Mouse (Mus musculus) left cerebral cortex, postnatal 4 days (tissue): ENCODE measurements around the gene Kif21b. TPM values are rescaled to one million over a fixed set of nuclear protein-coding genes. Genes with fewer than 3 reads are reported as not detected.

ENCODE experiments used
- DNase-seq: peaks from one replicate; pipeline ENCODE4 v3.0.0-alpha.2; 2022
- intact Hi-C: fragments of 180-260 bp; cut with DNase I; formaldehyde crosslinking; loops from one replicate; pipeline ENCODE4 v1.15.1; 2025
- total RNA-seq, 2 experiments: library from RNA; stranded (reverse); gene quantifications; 2 replicates each; pipeline ENCODE4 v1.2.3; 2021

Gene Kif21b
- total RNA-seq, 2 experiments from 2014 or later, result 320 to 326 TPM

- intact Hi-C loops, result no loop called here
- no peak for DNase-seq
Measured at GRCm38 (mm10) chr1:136151371-136151770, 20.2 kb downstream of the Kif21b start.

GRCm38 (mm10) chr1:136156304-136156703 lies 25.1 kb downstream of the Kif21b start:
- no peak for DNase-seq
- intact Hi-C loops, result no loop called here

- intact Hi-C loops, result no loop called here
- no peak for DNase-seq
Measured at GRCm38 (mm10) chr1:136156951-136157350, 25.8 kb downstream of the Kif21b start.

- intact Hi-C loops, result no loop called here
- peak; percentile 30 for DNase-seq
Measured at GRCm38 (mm10) chr1:136159830-136160229, 28.6 kb downstream of the Kif21b start.

GRCm38 (mm10) chr1:136160297-136160696 lies 29.1 kb downstream of the Kif21b start:
- DNase-seq, result no peak
- intact Hi-C loops, result no loop called here

GRCm38 (mm10) chr1:136160930-136161329 lies 29.7 kb downstream of the Kif21b start:
- DNase-seq, result no peak
- intact Hi-C loops, result no loop called here

GRCm38 (mm10) chr1:136161333-136161921 lies 30.2 kb downstream of the Kif21b start:
- intact Hi-C loops, result no loop called here
- DNase-seq, result no peak

GRCm38 (mm10) chr1:136165436-136165835 lies 34.2 kb downstream of the Kif21b start:
- intact Hi-C loops, result no loop called here

GRCm38 (mm10) chr1:136167657-136168056 lies 36.5 kb downstream of the Kif21b start:
- DNase-seq, result no peak

More at GRCm38 (mm10) chr1:136165436-136165835, 34.2 kb downstream of the Kif21b start:
- no peak for DNase-seq

GRCm38 (mm10) chr1:136170109-136170508 lies 38.9 kb downstream of the Kif21b start:
- intact Hi-C loops, result loop anchor here (5.0 to 10.0 kb wide), 2 partner anchors 95 to 287 kb away; partner anchors contain the start of gene Gpr25
- peak; percentile 76 for DNase-seq

More at GRCm38 (mm10) chr1:136167657-136168056, 36.5 kb downstream of the Kif21b start:
- intact Hi-C loops, result no loop called here

- DNase-seq, result no peak
- intact Hi-C loops, result loop anchor here (5.0 to 10.0 kb wide), 2 partner anchors 92 to 285 kb away; partner anchors contain the start of gene Gpr25
Measured at GRCm38 (mm10) chr1:136172696-136173095, 41.5 kb downstream of the Kif21b start.

- peak; percentile 36 for DNase-seq
- intact Hi-C loops, result loop anchor here (5.0 to 10.0 kb wide), 2 partner anchors 91 to 283 kb away; partner anchors contain the start of gene Gpr25
Measured at GRCm38 (mm10) chr1:136174101-136174606, 43.0 kb downstream of the Kif21b start.

- intact Hi-C loops, result loop anchor here (10.0 kb wide), 1 partner anchor 90 kb away; the partner anchor contains the start of gene Gpr25
- DNase-seq, result peak; percentile 53
Measured at GRCm38 (mm10) chr1:136175183-136175582, 44.0 kb downstream of the Kif21b start.

- no peak for DNase-seq
- intact Hi-C loops, result loop anchor here (10.0 kb wide), 1 partner anchor 88 kb away; the partner anchor contains the start of gene Gpr25
Measured at GRCm38 (mm10) chr1:136177085-136177484, 45.9 kb downstream of the Kif21b start.

- intact Hi-C loops, result loop anchor here (10.0 kb wide), 1 partner anchor 86 kb away; the partner anchor contains the start of gene Gpr25
- DNase-seq, result no peak
Measured at GRCm38 (mm10) chr1:136178741-136179140, 47.6 kb downstream of the Kif21b start.

GRCm38 (mm10) chr1:136179511-136180001 lies 48.4 kb downstream of the Kif21b start:
- DNase-seq, result no peak
- intact Hi-C loops, result loop anchor here (10.0 kb wide), 1 partner anchor 85 kb away; the partner anchor contains the start of gene Gpr25

GRCm38 (mm10) chr1:136190033-136190432 lies 58.8 kb downstream of the Kif21b start:
- no peak for DNase-seq
- intact Hi-C loops, result no loop called here

GRCm38 (mm10) chr1:136212803-136213202 lies 81.6 kb downstream of the Kif21b start, which contains the start of gene Mroh3:
TSS of gene Mroh3 (minus strand) at chr1:136212828.
- DNase-seq, result peak; percentile 38
- intact Hi-C loops, result no loop called here

GRCm38 (mm10) chr1:136214304-136214703 lies 83.1 kb downstream of the Kif21b start:
- no peak for DNase-seq
- intact Hi-C loops, result no loop called here

- intact Hi-C loops, result no loop called here
- no peak for DNase-seq
Measured at GRCm38 (mm10) chr1:136220037-136220871, 89.1 kb downstream of the Kif21b start.

- no peak for DNase-seq
- intact Hi-C loops, result no loop called here
Measured at GRCm38 (mm10) chr1:136222386-136222785, 91.2 kb downstream of the Kif21b start.
